Mouse (Mus musculus): ENCODE results near the gene Aloxe3. TPM values are rescaled to one million over a fixed set of nuclear protein-coding genes. Genes with fewer than 3 reads are reported as not detected.
A peak's percentile ranks its signal among the peaks of the same experiment; 100 is the strongest.

Gene Aloxe3
- polyA plus RNA-seq, 1 experiment from 2014 or later, result 0.45 TPM

GRCm38 (mm10) chr11:69125919-69126705 lies 416 bp downstream of the Aloxe3 start:
- peak overlapping the region; percentile 62; the same call in 1 of the 2 replicates for H3K27ac ChIP-seq (ENCODE audit: low read length)

GRCm38 (mm10) chr11:69126706-69127095 lies 1.0 kb downstream of the Aloxe3 start:
- Histone ChIP-seq H3K36me3 (ENCODE audit: control insufficient read depth, insufficient read depth, low read length) (no peaks in the 10 kb centered on the region), H3K9ac (ENCODE audit: low read depth, low read length) (no peak overlapping the region), H3K4me1 (ENCODE audit: control insufficient read depth, insufficient read depth, low read length) (peaks cover 9% of the 10 kb centered on the region), H3K4me3 (ENCODE audit: low read length) (no peak overlapping the region), H3K27me3 (replicated peaks; ENCODE audit: control insufficient read depth, insufficient read depth, low read length) (no peaks in the 10 kb centered on the region), H3K4me2 (ENCODE audit: low read depth, low read length) (no peak overlapping the region), H3K9me3 (ENCODE audit: control insufficient read depth, low read length) (no peaks in the 10 kb centered on the region), H3K27ac (ENCODE audit: low read length) (no peak overlapping the region)
- WGBS, result 48% methylated on average over 2 of the region's 2 CpGs
- ATAC-seq, result no peak

More at GRCm38 (mm10) chr11:69125919-69126705, 416 bp downstream of the Aloxe3 start:
- peak overlapping the region; percentile 76 for H3K4me2 ChIP-seq (ENCODE audit: low read depth, low read length)
- H3K36me3 ChIP-seq (ENCODE audit: control insufficient read depth, insufficient read depth, low read length), result no peaks in the 10 kb centered on the region
- WGBS, result 13% methylated on average over 20 of the region's 20 CpGs
- no peaks in the 10 kb centered on the region for H3K9me3 ChIP-seq (ENCODE audit: control insufficient read depth, low read length)
- H3K9ac ChIP-seq (ENCODE audit: low read depth, low read length), result peak overlapping the region; percentile 68
- H3K4me1 ChIP-seq (ENCODE audit: control insufficient read depth, insufficient read depth, low read length), result peaks cover 9% of the 10 kb centered on the region
- peak overlapping the region; percentile 58 for H3K4me3 ChIP-seq (ENCODE audit: low read length)
- H3K27me3 ChIP-seq (replicated peaks; ENCODE audit: control insufficient read depth, insufficient read depth, low read length), result no peaks in the 10 kb centered on the region
- no peak for ATAC-seq

DNA sequence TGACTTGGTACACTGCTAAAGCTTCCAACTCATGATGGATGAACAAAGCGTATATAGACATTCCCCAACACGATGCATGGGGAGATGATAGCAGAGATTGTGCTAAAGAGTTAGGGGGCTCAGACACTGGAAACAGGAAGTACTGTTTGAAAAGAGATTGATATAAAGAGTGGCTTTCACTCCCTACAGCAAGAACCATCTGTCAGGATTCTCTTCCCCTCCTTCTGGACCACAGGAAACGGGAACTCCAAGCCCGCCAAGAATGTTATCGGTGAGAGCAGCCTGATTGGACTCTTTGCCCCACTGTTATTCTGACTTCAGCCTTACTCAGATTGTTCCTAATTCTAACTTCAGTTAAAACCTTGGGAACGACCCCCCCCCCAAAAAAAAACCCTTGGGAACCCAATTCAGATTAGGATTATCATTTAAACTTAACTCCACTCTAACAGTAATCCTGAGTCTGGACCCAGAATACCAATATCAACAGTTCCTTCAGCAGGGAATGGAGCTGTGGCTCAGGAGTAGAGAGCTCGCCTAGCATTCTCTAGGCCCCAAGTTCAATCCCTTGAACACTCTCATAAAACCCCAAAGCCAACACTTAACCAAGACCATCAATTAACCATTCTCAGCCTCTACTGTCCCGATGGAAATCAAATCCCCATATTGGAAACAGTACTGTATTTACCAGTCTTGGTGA lies 2.9 kb downstream of the Aloxe3 start:
- ATAC-seq, result no peak
- 73% methylated on average over 8 of the region's 8 CpGs for WGBS

GRCm38 (mm10) chr11:69133566-69133922 lies 7.8 kb downstream of the Aloxe3 start:
- peaks cover 10% of the 10 kb centered on the region; the same call in 1 of the 2 replicates for H3K4me1 ChIP-seq (ENCODE audit: control insufficient read depth, insufficient read depth, low read length)
- H3K27ac ChIP-seq (ENCODE audit: low read length), result no peak overlapping the region
- H3K9me3 ChIP-seq (ENCODE audit: control insufficient read depth, low read length), result no peaks in the 10 kb centered on the region
- peak overlapping the region; percentile 84 for H3K4me2 ChIP-seq (ENCODE audit: low read depth, low read length)
- H3K9ac ChIP-seq (ENCODE audit: low read depth, low read length), result peak overlapping the region; percentile 61
- H3K4me3 ChIP-seq (ENCODE audit: low read length), result peak overlapping the region; percentile 56
- H3K36me3 ChIP-seq (ENCODE audit: control insufficient read depth, insufficient read depth, low read length), result no peaks in the 10 kb centered on the region
- 21% methylated on average over 5 of the region's 5 CpGs for WGBS
- no peaks in the 10 kb centered on the region for H3K27me3 ChIP-seq (replicated peaks; ENCODE audit: control insufficient read depth, insufficient read depth, low read length)
- ATAC-seq, result peak; percentile 63

More for the DNA sequence above, 2.9 kb downstream of the Aloxe3 start:
- no peak overlapping the region for H3K4me2 ChIP-seq (ENCODE audit: low read depth, low read length)
- no peak overlapping the region for H3K9ac ChIP-seq (ENCODE audit: low read depth, low read length)
- no peak overlapping the region for H3K27ac ChIP-seq (ENCODE audit: low read length)
- peaks cover 9% of the 10 kb centered on the region for H3K4me1 ChIP-seq (ENCODE audit: control insufficient read depth, insufficient read depth, low read length)
- no peaks in the 10 kb centered on the region for H3K9me3 ChIP-seq (ENCODE audit: control insufficient read depth, low read length)
- no peaks in the 10 kb centered on the region for H3K27me3 ChIP-seq (replicated peaks; ENCODE audit: control insufficient read depth, insufficient read depth, low read length)
- no peak overlapping the region for H3K4me3 ChIP-seq (ENCODE audit: low read length)
- no peaks in the 10 kb centered on the region for H3K36me3 ChIP-seq (ENCODE audit: control insufficient read depth, insufficient read depth, low read length)

GRCm38 (mm10) chr11:69133923-69134621 lies 8.4 kb downstream of the Aloxe3 start:
- Histone ChIP-seq H3K27ac (ENCODE audit: low read length) (0 out of 2 replicates have a peak overlapping the region, but pooled peaks have one; percentile 4), H3K27me3 (replicated peaks; ENCODE audit: control insufficient read depth, insufficient read depth, low read length) (no peaks in the 10 kb centered on the region)

DNA sequence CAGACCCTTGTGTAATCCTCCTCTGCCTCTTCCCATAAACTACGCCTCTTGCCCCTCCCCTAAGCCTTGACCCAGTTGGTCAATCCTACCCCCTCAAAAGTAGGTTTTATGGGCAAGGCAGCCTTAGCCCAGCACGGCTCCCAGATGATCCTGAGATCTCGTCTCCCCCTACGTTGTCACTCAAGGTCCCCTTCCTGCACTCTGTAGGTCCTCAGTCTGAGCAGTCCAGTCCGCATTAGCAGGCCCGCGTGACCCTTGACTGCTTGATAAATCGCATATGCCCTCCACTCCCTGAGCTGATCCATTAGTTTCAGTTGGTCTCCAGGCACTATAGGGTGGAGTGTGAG lies 8.9 kb downstream of the Aloxe3 start:
- H3K36me3 ChIP-seq (ENCODE audit: control insufficient read depth, insufficient read depth, low read length), result no peaks in the 10 kb centered on the region
- ATAC-seq, result no peak; the same call in 1 of the 2 replicates

More at GRCm38 (mm10) chr11:69133923-69134621, 8.4 kb downstream of the Aloxe3 start:
- 2% methylated on average over 34 of the region's 34 CpGs for WGBS
- peak overlapping the region; percentile 56 for H3K4me3 ChIP-seq (ENCODE audit: low read length)
- no peaks in the 10 kb centered on the region for H3K9me3 ChIP-seq (ENCODE audit: control insufficient read depth, low read length)
- H3K36me3 ChIP-seq (ENCODE audit: control insufficient read depth, insufficient read depth, low read length), result no peaks in the 10 kb centered on the region
- peak overlapping the region; percentile 61 for H3K9ac ChIP-seq (ENCODE audit: low read depth, low read length)
- peak; percentile 82 for ATAC-seq
- peak overlapping the region; percentile 84 for H3K4me2 ChIP-seq (ENCODE audit: low read depth, low read length)
- H3K4me1 ChIP-seq (ENCODE audit: control insufficient read depth, insufficient read depth, low read length), result peaks cover 10% of the 10 kb centered on the region; the same call in 1 of the 2 replicates

DNA sequence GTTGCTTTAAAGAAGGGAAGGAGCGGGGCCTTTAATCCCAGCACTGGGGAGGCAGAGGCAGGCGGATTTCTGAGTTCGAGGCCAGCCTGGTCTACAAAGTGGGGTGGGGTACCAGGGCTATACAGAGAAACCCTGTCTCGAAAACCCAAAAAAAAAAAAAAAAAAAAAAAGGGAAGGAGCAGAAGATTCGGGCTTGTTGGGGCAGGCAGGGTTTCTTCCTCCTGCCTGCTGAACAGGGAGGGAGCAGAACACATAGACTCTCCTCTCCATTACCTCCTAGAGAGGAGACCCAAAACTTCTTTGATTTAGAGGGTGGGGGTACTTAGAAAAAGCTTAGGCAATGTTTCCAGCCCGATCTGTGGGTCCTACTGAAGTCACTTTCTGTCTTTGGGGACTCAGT lies 9.7 kb downstream of the Aloxe3 start:
- H3K27me3 ChIP-seq (replicated peaks; ENCODE audit: control insufficient read depth, insufficient read depth, low read length), result no peaks in the 10 kb centered on the region
- no peak for ATAC-seq
- H3K36me3 ChIP-seq (ENCODE audit: control insufficient read depth, insufficient read depth, low read length), result no peaks in the 10 kb centered on the region
- no peak overlapping the region for H3K27ac ChIP-seq (ENCODE audit: low read length)
- H3K9ac ChIP-seq (ENCODE audit: low read depth, low read length), result no peak overlapping the region
- H3K4me1 ChIP-seq (ENCODE audit: control insufficient read depth, insufficient read depth, low read length), result peaks cover 10% of the 10 kb centered on the region; the same call in 1 of the 2 replicates
- no peaks in the 10 kb centered on the region for H3K9me3 ChIP-seq (ENCODE audit: control insufficient read depth, low read length)
- 90% methylated on average over 6 of the region's 6 CpGs for WGBS
- no peak overlapping the region for H3K4me2 ChIP-seq (ENCODE audit: low read depth, low read length)
- H3K4me3 ChIP-seq (ENCODE audit: low read length), result no peak overlapping the region

More for the DNA sequence above, 8.9 kb downstream of the Aloxe3 start:
- no peaks in the 10 kb centered on the region for H3K27me3 ChIP-seq (replicated peaks; ENCODE audit: control insufficient read depth, insufficient read depth, low read length)
- H3K9me3 ChIP-seq (ENCODE audit: control insufficient read depth, low read length), result no peaks in the 10 kb centered on the region
- H3K4me2 ChIP-seq (ENCODE audit: low read depth, low read length), result peak overlapping the region; percentile 84
- H3K27ac ChIP-seq (ENCODE audit: low read length), result no peak overlapping the region
- H3K4me1 ChIP-seq (ENCODE audit: control insufficient read depth, insufficient read depth, low read length), result peaks cover 10% of the 10 kb centered on the region; the same call in 1 of the 2 replicates
- WGBS, result 28% methylated on average over 8 of the region's 8 CpGs
- H3K4me3 ChIP-seq (ENCODE audit: low read length), result peak overlapping the region; percentile 56
- peak overlapping the region; percentile 61 for H3K9ac ChIP-seq (ENCODE audit: low read depth, low read length)

DNA sequence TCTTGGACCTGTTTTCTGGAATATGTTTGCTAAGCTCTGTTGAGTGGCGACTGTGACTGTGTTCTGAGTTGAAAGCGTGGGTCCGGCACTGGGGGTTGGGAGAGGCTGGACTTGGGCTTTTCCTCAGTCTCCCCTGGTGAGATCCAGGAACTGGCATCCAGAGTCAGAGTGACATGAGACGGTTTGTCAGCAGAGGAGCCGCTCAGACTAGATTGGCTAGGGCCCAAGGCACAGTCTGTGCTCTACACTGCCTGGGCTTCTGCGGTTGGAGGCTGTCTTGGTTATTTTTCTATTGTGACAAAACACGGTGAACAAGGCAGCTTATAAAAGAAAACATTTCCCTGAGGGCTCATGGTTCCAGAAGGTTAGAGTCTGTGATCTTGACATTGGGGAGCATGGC lies 21.9 kb downstream of the Aloxe3 start:
- Histone ChIP-seq H3K9ac (ENCODE audit: low read depth, low read length) (no peak overlapping the region), H3K27ac (ENCODE audit: low read length) (no peak overlapping the region), H3K36me3 (ENCODE audit: control insufficient read depth, insufficient read depth, low read length) (no peaks in the 10 kb centered on the region), H3K27me3 (replicated peaks; ENCODE audit: control insufficient read depth, insufficient read depth, low read length) (0 out of 2 replicates have a peak, but pooled peaks cover 2% of the 10 kb centered on the region), H3K4me1 (ENCODE audit: control insufficient read depth, insufficient read depth, low read length) (no peaks in the 10 kb centered on the region), H3K4me2 (ENCODE audit: low read depth, low read length) (no peak overlapping the region), H3K4me3 (ENCODE audit: low read length) (no peak overlapping the region), H3K9me3 (ENCODE audit: control insufficient read depth, low read length) (no peaks in the 10 kb centered on the region)
- WGBS, result 74% methylated on average over 7 of the region's 7 CpGs
- ATAC-seq, result no peak

GRCm38 (mm10) chr11:69148451-69148960 lies 22.8 kb downstream of the Aloxe3 start:
- 0 out of 2 replicates have a peak, but pooled peaks cover 2% of the 10 kb centered on the region for H3K27me3 ChIP-seq (replicated peaks; ENCODE audit: control insufficient read depth, insufficient read depth, low read length)
- no peak for ATAC-seq
- H3K9ac ChIP-seq (ENCODE audit: low read depth, low read length), result no peak overlapping the region
- no peak overlapping the region for H3K4me2 ChIP-seq (ENCODE audit: low read depth, low read length)
- WGBS, result 89% methylated on average over 5 of the region's 5 CpGs
- no peaks in the 10 kb centered on the region for H3K9me3 ChIP-seq (ENCODE audit: control insufficient read depth, low read length)
- H3K4me3 ChIP-seq (ENCODE audit: low read length), result no peak overlapping the region
- no peaks in the 10 kb centered on the region for H3K36me3 ChIP-seq (ENCODE audit: control insufficient read depth, insufficient read depth, low read length)
- H3K27ac ChIP-seq (ENCODE audit: low read length), result no peak overlapping the region
- H3K4me1 ChIP-seq (ENCODE audit: control insufficient read depth, insufficient read depth, low read length), result no peaks in the 10 kb centered on the region
